Mouse (Mus musculus) 3T3-L1 (cell line): ENCODE data around the gene Csrp1.
A peak's percentile ranks its signal among the peaks of the same experiment; 100 is the strongest.

Experiments
- DNase-seq: peaks from one replicate; pipeline ENCODE4 v3.0.0-alpha.2; 2015; ENCODE audit warnings: low read depth, low spot score

Gene Csrp1

GRCm38 (mm10) chr1:135719983-135720382, at the start of gene Csrp1:
Gene Csrp1 (plus strand): TSS chr1:135720061.
- DNase-seq = no peak

- DNase-seq = peak; percentile 95
Observed at GRCm38 (mm10) chr1:135670397-135671130, 49.3 kb upstream of the Csrp1 start.

DNA sequence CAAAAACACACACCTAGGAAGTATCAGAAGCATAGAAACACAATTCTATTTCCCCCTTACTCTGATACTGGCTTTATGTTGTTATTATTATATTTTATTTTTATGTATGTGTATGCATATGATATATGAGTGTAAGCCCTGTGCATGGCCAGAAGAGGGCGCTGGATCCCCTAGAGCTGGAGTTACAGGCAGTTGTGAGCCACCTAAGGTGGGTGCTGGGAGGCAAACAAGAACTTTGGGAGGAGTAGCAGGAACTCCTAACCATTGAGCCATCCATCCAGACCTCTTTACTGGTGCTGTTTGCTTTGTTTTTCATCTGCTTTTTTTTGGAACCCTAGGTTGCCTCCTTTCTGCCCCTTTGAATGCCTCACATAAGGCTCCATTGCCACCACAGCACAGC, 48.5 kb upstream of the Csrp1 start:
- DNase-seq = no peak

- DNase-seq = no peak
Observed at GRCm38 (mm10) chr1:135671956-135672355, 47.9 kb upstream of the Csrp1 start.

DNA sequence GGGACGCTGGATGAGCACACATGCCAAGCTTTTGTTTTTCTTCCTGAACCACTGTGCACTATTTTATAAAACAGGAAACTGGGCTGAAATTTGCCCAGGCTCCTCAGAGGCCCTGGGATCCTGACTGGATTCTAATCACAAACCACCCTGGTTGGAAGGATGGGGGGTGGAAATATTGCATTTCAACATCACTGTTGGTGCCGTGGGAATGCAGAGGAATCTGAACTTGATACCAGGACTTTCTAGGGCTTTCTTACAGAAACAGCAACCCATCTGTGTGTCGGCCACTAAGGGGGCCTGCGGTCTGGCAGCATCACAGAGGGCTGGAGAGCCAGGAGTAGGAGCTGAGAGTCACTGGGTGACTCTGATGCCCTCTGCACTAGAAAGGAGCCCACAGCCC, 47.5 kb upstream of the Csrp1 start:
- DNase-seq = no peak

GRCm38 (mm10) chr1:135673423-135673822, 46.4 kb upstream of the Csrp1 start:
- DNase-seq = no peak

DNA sequence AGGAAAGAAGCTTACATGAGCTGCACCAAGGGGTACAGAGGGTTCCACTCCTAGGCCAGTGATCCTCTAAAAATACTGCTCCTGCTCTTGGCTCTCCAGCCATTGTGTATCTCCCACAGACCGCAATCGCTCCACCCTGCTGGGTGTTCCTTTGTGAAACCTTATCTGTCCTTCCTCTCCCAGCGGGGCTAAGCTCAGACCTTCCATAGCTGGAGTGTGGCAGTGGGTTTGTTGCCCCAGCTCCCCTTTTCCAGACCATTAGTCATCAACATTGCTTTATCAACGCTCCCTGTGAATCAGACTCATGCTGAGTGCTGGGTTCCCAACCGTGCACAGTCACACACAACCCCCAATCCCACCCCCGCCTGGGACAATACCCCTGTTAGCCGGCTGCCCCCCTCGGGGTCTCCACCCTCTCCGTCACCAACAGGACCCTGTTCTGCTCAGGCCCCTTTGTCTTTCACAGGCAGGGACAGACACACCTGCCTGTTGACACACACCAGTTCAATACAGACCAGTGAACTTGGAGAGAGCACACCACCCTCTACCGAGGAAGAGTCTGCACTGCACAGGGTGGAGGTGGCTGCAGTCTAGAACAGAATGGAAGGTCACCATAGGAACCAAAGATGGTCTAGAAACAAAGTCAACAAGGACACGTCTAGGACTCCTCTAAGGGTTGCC, 44.3 kb upstream of the Csrp1 start:
- no peak for DNase-seq

DNA sequence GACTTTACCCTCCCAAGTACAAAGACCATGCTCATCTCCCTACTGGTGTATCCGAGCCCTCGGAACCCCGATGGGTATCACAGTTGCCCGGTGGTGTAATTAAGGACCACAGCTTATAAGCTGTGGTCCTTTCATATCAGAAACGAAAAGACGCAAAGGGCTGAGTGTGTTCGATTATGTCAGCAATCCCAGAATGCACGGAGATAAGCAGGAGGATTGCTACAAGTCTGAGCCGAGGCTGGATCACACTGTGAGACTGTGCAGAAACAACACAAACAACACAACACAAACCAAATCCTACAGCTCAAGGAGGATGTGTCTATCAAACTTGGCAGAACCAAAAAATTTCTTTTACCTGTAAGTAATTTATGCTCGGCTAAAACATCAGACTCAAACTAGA, 43.6 kb upstream of the Csrp1 start:
- DNase-seq = no peak

- no peak for DNase-seq
Observed at GRCm38 (mm10) chr1:135676938-135677682, 42.8 kb upstream of the Csrp1 start.

DNA sequence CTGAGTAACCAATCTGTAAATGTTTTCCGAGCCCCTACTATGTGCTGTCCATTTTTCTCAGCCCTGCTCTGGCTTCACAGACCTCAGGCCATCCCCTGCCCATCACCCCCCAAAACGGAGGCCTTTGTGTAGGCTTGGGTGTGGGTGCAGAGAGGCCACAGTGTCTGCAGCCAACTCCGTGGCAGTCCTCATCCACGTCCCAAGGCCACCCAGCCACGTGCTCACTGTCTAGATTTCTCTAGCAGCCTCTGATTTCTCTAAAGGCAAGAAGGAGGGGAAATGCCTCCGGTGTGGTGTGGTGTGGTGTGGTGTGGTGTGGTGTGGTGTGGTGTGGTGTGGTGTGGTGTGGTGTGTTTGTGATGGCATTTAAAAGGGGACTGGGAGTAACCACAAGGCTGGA, 41.7 kb upstream of the Csrp1 start:
- no peak for DNase-seq

- DNase-seq = no peak
Observed at GRCm38 (mm10) chr1:135680716-135681115, 39.1 kb upstream of the Csrp1 start.

GRCm38 (mm10) chr1:135681122-135681521, 38.7 kb upstream of the Csrp1 start:
- DNase-seq = no peak

DNA sequence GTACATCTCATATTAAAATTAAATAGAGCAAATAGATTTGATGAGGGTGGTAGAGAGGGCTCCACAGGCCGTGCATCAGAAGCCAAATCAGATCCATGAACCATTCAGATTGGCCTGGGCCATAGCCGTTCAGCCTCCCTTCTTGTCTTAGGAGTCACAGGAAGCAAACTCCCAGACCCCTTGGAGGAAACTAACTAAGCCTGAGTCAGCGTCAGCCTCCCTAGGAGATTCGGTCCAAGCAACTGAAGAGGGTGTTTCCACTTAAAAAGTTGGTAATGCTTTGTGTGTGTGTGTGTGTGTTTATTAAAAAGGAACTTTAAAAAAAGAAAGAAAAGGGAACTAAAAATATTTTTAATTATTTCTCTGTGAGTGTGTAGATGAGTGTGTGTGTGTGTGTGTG, 35.0 kb upstream of the Csrp1 start:
- DNase-seq = peak; percentile 63

DNA sequence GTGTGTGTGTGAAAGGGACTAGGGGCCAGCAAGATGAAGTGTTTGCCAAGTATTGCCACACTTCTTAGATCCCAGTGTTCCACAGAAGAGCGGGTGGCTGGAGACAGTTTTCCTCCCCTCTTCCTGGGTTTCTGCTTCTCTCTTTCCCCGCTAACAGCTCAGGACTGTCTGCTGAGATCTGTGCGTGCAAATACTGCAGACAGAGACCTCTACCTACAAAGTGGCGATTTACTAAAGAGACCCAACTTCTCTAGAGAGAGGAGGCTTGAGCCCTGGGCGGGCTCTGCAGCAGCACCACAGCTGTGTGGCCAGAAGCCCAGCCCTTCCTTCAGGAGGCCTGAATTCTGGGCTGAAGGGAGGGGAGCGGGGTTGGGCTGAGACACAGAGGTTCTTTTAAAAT, 34.5 kb upstream of the Csrp1 start:
- peak; percentile 56 for DNase-seq

GRCm38 (mm10) chr1:135686792-135687510, 32.9 kb upstream of the Csrp1 start:
- DNase-seq = peak; percentile 75

- DNase-seq = peak; percentile 95
Observed at GRCm38 (mm10) chr1:135687771-135688492, 31.9 kb upstream of the Csrp1 start.

DNA sequence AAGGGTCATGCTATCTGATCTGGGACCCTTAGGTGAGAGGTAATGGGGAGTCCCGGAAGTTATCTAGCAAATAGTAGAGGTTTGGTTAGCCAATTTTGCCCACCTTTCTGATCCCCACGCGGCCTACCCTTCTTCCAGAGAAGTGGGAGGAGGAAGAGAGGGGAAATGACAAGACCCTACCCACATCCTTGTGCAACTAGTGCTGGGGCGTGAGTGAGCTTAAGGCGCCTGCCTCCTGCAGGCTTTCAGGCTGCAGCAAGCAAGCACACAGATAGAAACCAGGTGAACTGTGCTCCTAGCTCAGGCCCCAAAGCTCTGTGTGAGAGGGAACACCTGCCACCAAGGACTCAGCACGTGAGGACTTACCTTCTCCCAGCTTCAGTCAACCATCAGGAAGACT, 31.2 kb upstream of the Csrp1 start:
- DNase-seq = peak; percentile 69

DNA sequence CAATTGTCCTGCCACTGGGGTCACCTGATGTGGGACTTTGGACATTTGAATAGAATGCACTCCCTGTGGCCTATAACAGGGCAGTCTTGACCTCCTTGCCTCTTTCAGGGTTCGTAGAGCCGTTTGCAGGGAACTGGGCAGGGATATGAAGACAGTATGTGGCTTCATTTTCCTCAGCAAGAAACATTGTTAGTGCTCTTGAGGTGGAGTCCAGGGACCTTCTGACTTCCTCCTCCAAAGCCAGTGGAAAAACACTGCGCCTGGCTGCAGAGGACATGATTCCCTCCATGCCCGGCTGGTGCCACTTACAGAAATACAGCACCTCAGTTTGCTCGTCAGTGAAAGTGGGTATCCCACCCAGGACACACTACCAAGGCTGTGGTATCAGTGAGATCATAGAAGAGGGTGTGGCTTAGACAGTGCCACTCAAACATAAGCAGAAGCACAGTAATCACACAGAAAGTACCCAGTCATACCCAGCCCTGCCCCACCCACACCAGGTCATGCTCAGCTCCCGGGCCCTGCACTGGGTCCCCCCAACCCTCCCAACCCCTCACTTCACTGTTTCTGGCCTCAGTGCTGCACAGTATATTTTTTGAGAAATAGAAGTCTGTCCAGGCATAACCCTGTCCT, 29.0 kb upstream of the Csrp1 start:
- peak; percentile 56 for DNase-seq

DNA sequence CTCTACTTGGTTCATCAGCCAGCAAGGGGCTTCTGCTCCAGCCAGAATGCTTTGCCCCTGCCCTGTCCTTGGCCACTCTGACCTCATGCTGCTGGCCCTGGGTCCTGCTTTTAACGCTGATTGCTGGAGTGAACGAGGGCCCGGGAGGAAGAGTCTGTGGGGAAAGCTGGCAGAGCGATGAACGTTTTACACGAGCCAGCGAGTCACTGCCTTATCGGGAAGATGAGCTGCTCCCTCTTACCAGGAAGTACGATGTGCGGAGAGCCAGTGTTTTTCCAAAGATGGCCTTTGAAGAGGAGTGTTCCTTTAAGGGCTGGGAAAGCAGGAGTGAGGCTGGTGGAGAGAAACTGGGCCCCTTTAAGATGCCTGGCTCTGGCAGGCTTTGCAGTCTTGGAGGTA, 28.4 kb upstream of the Csrp1 start:
- DNase-seq = peak; percentile 69

DNA sequence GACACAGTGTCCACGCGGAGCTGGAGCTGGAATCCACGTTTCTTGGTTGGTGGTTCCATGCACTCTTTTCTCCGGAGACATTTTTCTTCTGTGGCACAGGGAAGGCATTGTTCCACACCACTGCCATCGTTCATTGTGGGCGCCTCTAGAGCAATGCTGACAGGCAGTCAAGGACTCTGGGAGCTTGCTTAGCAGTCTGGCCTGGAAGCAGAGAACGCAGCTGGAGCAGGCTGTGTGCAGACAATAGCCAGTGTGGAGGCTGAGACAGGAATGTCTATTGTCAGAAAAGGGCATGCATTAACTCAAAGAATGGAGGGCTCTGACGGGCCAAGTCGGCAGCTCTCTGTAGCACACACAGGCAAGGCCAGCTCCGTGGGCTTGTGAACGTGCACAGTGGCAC, 25.7 kb upstream of the Csrp1 start:
- no peak for DNase-seq

DNA sequence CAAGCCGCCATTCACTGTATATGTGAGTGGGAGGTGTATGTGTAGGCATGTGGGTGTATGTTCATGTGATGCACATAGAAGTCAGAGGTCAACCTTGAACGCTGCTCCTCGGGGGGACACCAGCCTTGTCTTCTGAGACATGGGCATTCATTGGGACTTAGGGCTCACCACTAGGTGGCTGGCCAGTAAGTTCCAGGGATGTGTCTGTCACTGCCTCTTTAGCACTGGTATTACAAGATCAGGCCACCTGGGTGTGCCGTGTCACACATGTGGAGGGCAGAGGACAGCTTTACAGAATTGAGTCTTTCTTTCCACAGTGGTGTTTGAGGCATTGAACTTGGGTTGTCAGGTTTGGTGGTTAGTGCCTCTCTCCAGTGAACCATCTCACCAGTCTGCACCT, 22.4 kb upstream of the Csrp1 start:
- no peak for DNase-seq
